Mouse (Mus musculus) liver, postnatal 0 days (tissue): ENCODE measurements around the gene Gtf3c6. TPM values are rescaled to one million over a fixed set of nuclear protein-coding genes. Genes with fewer than 3 reads are reported as not detected.

ENCODE experiments used
- ATAC-seq: fragments of 200-750 bp; cut with Nextera tagmentation; 2 replicates; pipeline ENCODE4 v1.8.0; 2017; ENCODE audit warnings: mild to moderate bottlenecking, moderate library complexity
- DNase-seq: peaks from one replicate; pipeline ENCODE4 v3.0.0-alpha.2; 2016
- H3K27ac ChIP-seq: fragments of 300-500 bp; sonication (generic); 2 replicates; pipeline ENCODE4 v1.5.1; 2014; ENCODE audit warnings: antibody characterized with exemption, moderate library complexity, mild to moderate bottlenecking, low read depth
- H3K27me3 ChIP-seq: fragments of 300-500 bp; sonication (generic); 2 replicates; pipeline ENCODE4 v1.6.1; 2014; ENCODE audit warnings: low read length, control low read depth, mixed read lengths; ENCODE audit not compliant: insufficient read depth
- H3K36me3 ChIP-seq: fragments of 300-500 bp; sonication (generic); replicated peaks from 2 replicates; pipeline ENCODE4 v1.6.1; 2014; ENCODE audit warnings: mild to moderate bottlenecking, control low read depth, low read length, moderate library complexity, mixed read lengths; ENCODE audit not compliant: insufficient read depth
- H3K4me1 ChIP-seq: fragments of 300-500 bp; sonication (generic); 2 replicates; pipeline ENCODE4 v1.6.1; 2014; ENCODE audit warnings: antibody characterized with exemption, mild to moderate bottlenecking, control low read depth; ENCODE audit not compliant: insufficient read depth
- H3K4me2 ChIP-seq: fragments of 300-500 bp; sonication (generic); 2 replicates; pipeline ENCODE4 v1.6.1; 2014; ENCODE audit warnings: low read depth, mild to moderate bottlenecking, low read length, moderate library complexity, mixed read lengths
- H3K4me3 ChIP-seq: fragments of 300-500 bp; sonication (generic); 2 replicates; pipeline ENCODE4 v1.5.1; 2014; ENCODE audit warnings: low read depth, low read length
- H3K9ac ChIP-seq: fragments of 300-500 bp; sonication (generic); replicated peaks from 2 replicates; pipeline ENCODE4 v1.6.1; 2014; ENCODE audit warnings: mild to moderate bottlenecking, moderate library complexity
- H3K9me3 ChIP-seq: fragments of 300-500 bp; sonication (generic); 2 replicates; pipeline ENCODE4 v1.6.1; 2016; ENCODE audit warnings: mild to moderate bottlenecking, control low read depth, low read length, mixed read lengths
- CTCF ChIP-seq: sonication (generic); IDR thresholded peaks from 2 replicates; pipeline ENCODE4 v1.5.1; 2016; ENCODE audit warnings: antibody characterized with exemption, low read depth
- EP300 ChIP-seq: IDR thresholded peaks from 2 replicates; pipeline ENCODE4 v1.6.1; 2016; ENCODE audit warnings: antibody characterized with exemption, low read depth, mild to moderate bottlenecking
- WGBS: fragments of 180-500 bp; shearing (Covaris S2); extraction: QIAGEN DNeasy Blood & Tissue Kit; methylation state at CpG from one replicate; pipeline ENCODE4 v1.1.7; 2014; ENCODE audit not compliant: insufficient replicate concordance; 5-methylcytosine and 5-hydroxymethylcytosine counted together
- polyA plus RNA-seq: library from polyadenylated mRNA; unstranded; fragments of >200 nt; fragmentation: Nextera tagmentation; extraction: Ambion mirVana; gene quantifications from 2 replicates; pipeline ENCODE4 v1.2.1, GENCODE M21; 2015

The Gtf3c6 gene
- polyA plus RNA-seq, 1 experiment from 2014 or later: 28.3 TPM

DNA sequence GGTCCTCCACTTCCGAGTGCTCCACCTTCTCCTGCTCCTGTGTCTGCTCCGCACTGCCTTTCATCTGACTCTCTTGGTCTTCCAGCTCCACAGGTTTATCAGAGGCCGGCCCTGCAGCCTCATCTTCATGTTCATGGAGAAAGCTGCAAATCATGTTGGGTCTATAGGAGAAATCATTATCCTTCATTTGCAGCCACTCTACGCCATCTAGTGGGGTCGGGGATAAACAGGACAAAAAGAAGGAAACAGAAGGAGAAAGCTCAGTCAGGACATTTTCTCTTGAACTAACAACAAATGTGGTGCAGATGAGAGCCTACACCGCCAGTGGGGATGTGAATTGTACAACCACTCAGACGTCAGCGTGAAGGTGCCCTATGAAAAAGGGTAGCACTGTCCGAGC, 8.3 kb downstream of the Gtf3c6 start:
- no peak overlapping the region for H3K27ac ChIP-seq
- H3K4me2 ChIP-seq: no peak overlapping the region
- no peak overlapping the region for H3K4me3 ChIP-seq
- H3K27me3 ChIP-seq: no peaks in the 10 kb centered on the region
- H3K4me1 ChIP-seq: peaks cover 9% of the 10 kb centered on the region
- H3K9ac ChIP-seq: no peak overlapping the region
- no peak for DNase-seq
- H3K36me3 ChIP-seq: peaks cover 44% of the 10 kb centered on the region
- no peak for TF ChIP-seq EP300
- peak; percentile 43 for TF ChIP-seq CTCF
- no peak for ATAC-seq
- no peaks in the 10 kb centered on the region for H3K9me3 ChIP-seq
- WGBS: 84% methylated on average over 9 of the region's 9 CpGs

- Histone ChIP-seq H3K4me1 (peaks cover 9% of the 10 kb centered on the region), H3K4me2 (peak overlapping the region; percentile 96), H3K27me3 (no peaks in the 10 kb centered on the region), H3K27ac (peak overlapping the region; percentile 83; the same call in 1 of the 2 replicates), H3K36me3 (peaks cover 50% of the 10 kb centered on the region), H3K9me3 (no peaks in the 10 kb centered on the region), H3K9ac (peak overlapping the region; percentile 74; the same call in 1 of the 2 replicates), H3K4me3 (peak overlapping the region; percentile 85)
- no peak for TF ChIP-seq CTCF
- TF ChIP-seq EP300: no peak; the same call in 1 of the 2 replicates
- DNase-seq (no peak), ATAC-seq (peak; percentile 26; the same call in 1 of the 2 replicates)
- 30% methylated on average over 11 of the region's 11 CpGs for WGBS
Observed at GRCm38 (mm10) chr10:40247166-40247716, 10.7 kb downstream of the Gtf3c6 start.

DNA sequence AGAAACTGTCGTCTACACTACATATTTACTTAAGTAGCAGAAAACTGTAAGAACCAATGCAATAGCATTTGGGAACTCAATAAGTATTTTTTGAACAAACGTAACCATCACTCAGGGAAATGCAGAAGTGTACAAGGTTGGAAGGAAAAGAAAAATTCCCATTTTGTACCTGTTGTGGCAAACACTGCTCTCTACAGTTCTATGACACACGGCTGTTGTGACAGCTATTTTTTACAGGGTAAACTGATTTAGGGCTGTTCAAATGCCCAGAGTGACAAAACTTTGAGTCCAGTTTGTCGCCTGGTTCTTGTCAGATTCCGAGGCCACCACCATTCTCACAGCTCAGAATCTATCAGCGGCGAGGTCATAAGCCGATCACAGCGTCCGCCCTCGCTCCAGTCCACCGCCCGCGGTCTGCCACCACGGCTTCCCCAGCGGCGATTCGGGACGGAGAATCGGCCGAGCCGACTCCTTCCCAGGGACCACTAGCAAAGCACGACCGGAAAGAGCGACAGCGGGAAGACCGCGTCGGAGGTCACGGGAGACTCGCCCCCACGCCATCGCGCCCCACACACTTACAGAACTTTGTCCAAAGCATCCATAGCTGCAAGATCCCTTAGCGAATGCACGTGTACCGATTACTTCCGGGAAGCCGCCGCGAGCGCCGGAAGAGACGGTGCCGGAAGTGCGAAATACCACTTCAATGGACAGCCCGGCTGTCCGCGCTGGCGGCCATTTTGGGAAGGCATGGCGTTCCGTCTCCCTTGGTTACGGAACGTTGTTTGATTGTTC, 11.3 kb downstream of the Gtf3c6 start, which contains the start of gene Rpf2:
Gene Rpf2 (minus strand): TSS at position 663 of the 792 bp plus-strand sequence.
- Histone ChIP-seq H3K27ac (peak within 1 kb of the TSS; percentile 83), H3K27me3 (no peaks in the 10 kb centered on the region), H3K9me3 (no peaks in the 10 kb centered on the region), H3K36me3 (peaks cover 49% of the 10 kb centered on the region), H3K4me3 (peak within 1 kb of the TSS; percentile 85), H3K4me2 (peak within 1 kb of the TSS; percentile 96), H3K4me1 (peaks cover 9% of the 10 kb centered on the region), H3K9ac (peak within 1 kb of the TSS; percentile 74)
- ATAC-seq (peak; percentile 94), DNase-seq (peak; percentile 88)
- WGBS: under 1% methylated on average over 54 of the region's 54 CpGs
- TF ChIP-seq EP300: peak; percentile 61; the same call in 1 of the 2 replicates
- TF ChIP-seq CTCF: no peak

GRCm38 (mm10) chr10:40237826-40238225, 20.1 kb downstream of the Gtf3c6 start:
- Histone ChIP-seq H3K9me3 (no peaks in the 10 kb centered on the region), H3K27me3 (no peaks in the 10 kb centered on the region), H3K4me2 (no peak overlapping the region), H3K4me3 (no peak overlapping the region), H3K27ac (no peak overlapping the region), H3K4me1 (no peaks in the 10 kb centered on the region), H3K9ac (no peak overlapping the region), H3K36me3 (peaks cover 41% of the 10 kb centered on the region)
- WGBS: 87% methylated on average over 5 of the region's 5 CpGs
- no peak for TF ChIP-seq CTCF
- no peak for TF ChIP-seq EP300
- ATAC-seq (no peak), DNase-seq (no peak)

DNA sequence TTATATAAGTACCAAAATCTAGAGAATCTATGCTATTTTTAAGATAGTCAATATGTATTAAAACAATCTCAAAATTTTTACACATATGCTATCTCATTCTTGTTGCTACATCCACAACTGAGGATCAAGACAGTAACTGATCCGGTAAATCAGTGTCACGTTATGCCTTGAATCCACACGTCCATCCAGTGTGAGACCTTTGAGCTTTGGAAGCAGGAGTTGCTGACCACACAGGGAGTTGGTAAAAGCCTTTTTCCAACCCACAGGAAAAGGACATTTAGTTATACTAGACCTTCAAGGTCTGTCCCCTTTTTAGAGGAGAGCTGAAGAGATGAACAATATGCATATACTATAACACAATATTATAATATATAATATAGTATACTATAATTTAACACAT, 24.7 kb downstream of the Gtf3c6 start:
- H3K9ac ChIP-seq: no peak overlapping the region
- H3K4me3 ChIP-seq: no peak overlapping the region
- H3K36me3 ChIP-seq: peaks cover 39% of the 10 kb centered on the region
- no peaks in the 10 kb centered on the region for H3K9me3 ChIP-seq
- DNase-seq (no peak), ATAC-seq (no peak)
- no peaks in the 10 kb centered on the region for H3K4me1 ChIP-seq
- no peaks in the 10 kb centered on the region for H3K27me3 ChIP-seq
- no peak overlapping the region for H3K4me2 ChIP-seq
- WGBS: 60% methylated on average over 3 of the region's 3 CpGs
- H3K27ac ChIP-seq: no peak overlapping the region
- TF ChIP-seq CTCF: no peak
- no peak for TF ChIP-seq EP300

DNA sequence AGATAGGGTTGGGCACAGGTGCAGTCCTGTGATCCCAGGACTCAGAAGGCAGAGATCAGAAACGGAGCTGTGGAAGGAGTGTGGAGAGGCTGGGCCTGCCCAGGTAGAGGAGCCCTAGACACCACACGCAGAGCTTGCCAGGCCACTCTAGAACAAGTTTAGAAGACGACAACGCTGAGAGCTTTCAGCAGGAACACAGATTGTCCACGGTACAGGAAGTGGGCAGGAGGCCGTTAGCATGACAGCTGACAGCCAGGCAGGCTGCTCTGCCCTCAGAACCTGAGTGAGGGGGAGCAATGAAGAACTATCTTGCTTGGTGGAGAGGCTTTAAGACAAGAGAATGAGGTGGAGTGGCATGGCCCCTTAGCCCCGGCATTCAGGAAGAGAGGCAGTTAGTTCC, 25.5 kb downstream of the Gtf3c6 start:
- Histone ChIP-seq H3K27me3 (no peaks in the 10 kb centered on the region), H3K27ac (no peak overlapping the region), H3K9ac (no peak overlapping the region), H3K4me2 (no peak overlapping the region), H3K9me3 (no peaks in the 10 kb centered on the region), H3K4me1 (no peaks in the 10 kb centered on the region), H3K36me3 (peaks cover 33% of the 10 kb centered on the region), H3K4me3 (no peak overlapping the region)
- 36% methylated on average over 7 of the region's 7 CpGs for WGBS
- TF ChIP-seq CTCF (no peak), EP300 (no peak)
- ATAC-seq (no peak), DNase-seq (no peak)
